Comparison of ENCODE assay signal across 13 mouse cellular contexts in genomic region chr10:56963215-56963614, GRCm38 (mm10).
DNase-seq lines count a peak whose midpoint lies in the region; ATAC-seq lines count a peak whose summit lies in the region.
"Had no signal": no experiment of that assay in that cellular context is flagged by ENCODE, and none has a peak within 500 bp of the region (broad histone marks: within the 10 kb centered on the region; RNA-seq: fewer than 3 reads in every experiment).

No protein-coding gene starts in this region.

- H3K4me2 ChIP-seq in kidney, embryonic 14.5 days (replicated peaks; ENCODE audit: low read depth, low read length), result no peak overlapping the region
- no peak overlapping the region for H3K4me2 ChIP-seq in lung, embryonic 16.5 days (ENCODE audit: low read depth, low read length)
- H3K4me2 ChIP-seq: hindbrain, embryonic 13.5 days; limb, embryonic 15.5 days; midbrain, embryonic 11.5 days had no signal

- WGBS in kidney, embryonic 14.5 days, result 65% methylated on average over 3 of the region's 3 CpGs
- WGBS in lung, embryonic 16.5 days, result 12% methylated on average over 3 of the region's 3 CpGs

- no peaks in the 10 kb centered on the region for H3K27me3 ChIP-seq in kidney, embryonic 14.5 days (ENCODE audit: control insufficient read depth, insufficient read depth, low read length)
- H3K27me3 ChIP-seq in lung, embryonic 16.5 days (ENCODE audit: control insufficient read depth, insufficient read depth, low read depth, low read length), result no peaks in the 10 kb centered on the region
- H3K27me3 ChIP-seq: hindbrain, embryonic 13.5 days; limb, embryonic 15.5 days had no signal

- ATAC-seq in kidney, embryonic 14.5 days (ENCODE audit: low FRiP score, low TSS enrichment), result no peak
- ATAC-seq in common myeloid progenitor, adult 5-6 weeks (replicated peaks; ENCODE audit: low read depth, poor library complexity, severe bottlenecking), result 0 out of 2 replicates have a peak, but pooled peaks have one; percentile 36
- peak; percentile 73 for ATAC-seq in lung, embryonic 16.5 days (ENCODE audit: low read depth)
- ATAC-seq: activated CD4-positive, CD25-positive, alpha-beta regulatory T cell, adult 4 months had no signal

- DNase-seq in adrenal gland, adult 2 months, result peak; percentile 6
- DNase-seq in adrenal gland, adult 8-10 months, result no peak
- DNase-seq in kidney, adult 18-20 months, result peak; percentile 7
- no peak for DNase-seq in urinary bladder, postnatal 4 days (ENCODE audit: low spot score in 2 of 2)
- no peak for DNase-seq in B cell, adult 2 months
- DNase-seq: layer of hippocampus, adult 9-11 months had no signal

- H3K36me3 ChIP-seq in kidney, embryonic 14.5 days (ENCODE audit: control insufficient read depth, insufficient read depth, low read length), result no peaks in the 10 kb centered on the region
- H3K36me3 ChIP-seq in lung, embryonic 16.5 days (ENCODE audit: control insufficient read depth, insufficient read depth, low read length), result no peaks in the 10 kb centered on the region
- H3K36me3 ChIP-seq: hindbrain, embryonic 13.5 days; limb, embryonic 15.5 days had no signal

- H3K4me1 ChIP-seq in kidney, embryonic 14.5 days (ENCODE audit: control insufficient read depth, insufficient read depth, low read length), result no peaks in the 10 kb centered on the region
- peaks cover 6% of the 10 kb centered on the region; the same call in 1 of the 2 replicates for H3K4me1 ChIP-seq in lung, embryonic 16.5 days (replicated peaks; ENCODE audit: control insufficient read depth, insufficient read depth, low read length)
- H3K4me1 ChIP-seq: hindbrain, embryonic 13.5 days; limb, embryonic 15.5 days had no signal

- H3K4me3 ChIP-seq in kidney, embryonic 14.5 days (ENCODE audit: low read length), result no peak overlapping the region
- H3K4me3 ChIP-seq in lung, embryonic 16.5 days (ENCODE audit: low read length), result no peak overlapping the region
- H3K4me3 ChIP-seq: hindbrain, embryonic 13.5 days; limb, embryonic 15.5 days had no signal

- no peak overlapping the region for H3K27ac ChIP-seq in kidney, embryonic 14.5 days (ENCODE audit: low read depth, low read length)
- 0 out of 2 replicates have a peak overlapping the region, but pooled peaks have one; percentile 17 for H3K27ac ChIP-seq in lung, embryonic 16.5 days (ENCODE audit: low read length)
- H3K27ac ChIP-seq: hindbrain, embryonic 13.5 days; limb, embryonic 15.5 days had no signal

- no peaks in the 10 kb centered on the region for H3K9me3 ChIP-seq in kidney, embryonic 14.5 days (ENCODE audit: control insufficient read depth, low read length)
- H3K9me3 ChIP-seq in lung, embryonic 16.5 days (ENCODE audit: control insufficient read depth, low read length), result no peaks in the 10 kb centered on the region
- H3K9me3 ChIP-seq: hindbrain, embryonic 13.5 days; limb, embryonic 15.5 days had no signal

- no peak overlapping the region for H3K9ac ChIP-seq in kidney, embryonic 14.5 days (ENCODE audit: low read depth, low read length)
- H3K9ac ChIP-seq in lung, embryonic 16.5 days (ENCODE audit: low read length), result no peak overlapping the region
- H3K9ac ChIP-seq: hindbrain, embryonic 13.5 days; limb, embryonic 15.5 days had no signal

Comparison
In these comparisons a context has a peak if more than half of its experiments do, and no peak if none do; other contexts are left out.
1. DNase-seq: peak in adrenal gland, adult 2 months (single experiment) and kidney, adult 18-20 months (single experiment); none in adrenal gland, adult 8-10 months (single experiment), urinary bladder, postnatal 4 days (0 of 2) and B cell, adult 2 months (0 of 2).